8 mouse cellular contexts compared by ENCODE assay signal in the genomic region with DNA sequence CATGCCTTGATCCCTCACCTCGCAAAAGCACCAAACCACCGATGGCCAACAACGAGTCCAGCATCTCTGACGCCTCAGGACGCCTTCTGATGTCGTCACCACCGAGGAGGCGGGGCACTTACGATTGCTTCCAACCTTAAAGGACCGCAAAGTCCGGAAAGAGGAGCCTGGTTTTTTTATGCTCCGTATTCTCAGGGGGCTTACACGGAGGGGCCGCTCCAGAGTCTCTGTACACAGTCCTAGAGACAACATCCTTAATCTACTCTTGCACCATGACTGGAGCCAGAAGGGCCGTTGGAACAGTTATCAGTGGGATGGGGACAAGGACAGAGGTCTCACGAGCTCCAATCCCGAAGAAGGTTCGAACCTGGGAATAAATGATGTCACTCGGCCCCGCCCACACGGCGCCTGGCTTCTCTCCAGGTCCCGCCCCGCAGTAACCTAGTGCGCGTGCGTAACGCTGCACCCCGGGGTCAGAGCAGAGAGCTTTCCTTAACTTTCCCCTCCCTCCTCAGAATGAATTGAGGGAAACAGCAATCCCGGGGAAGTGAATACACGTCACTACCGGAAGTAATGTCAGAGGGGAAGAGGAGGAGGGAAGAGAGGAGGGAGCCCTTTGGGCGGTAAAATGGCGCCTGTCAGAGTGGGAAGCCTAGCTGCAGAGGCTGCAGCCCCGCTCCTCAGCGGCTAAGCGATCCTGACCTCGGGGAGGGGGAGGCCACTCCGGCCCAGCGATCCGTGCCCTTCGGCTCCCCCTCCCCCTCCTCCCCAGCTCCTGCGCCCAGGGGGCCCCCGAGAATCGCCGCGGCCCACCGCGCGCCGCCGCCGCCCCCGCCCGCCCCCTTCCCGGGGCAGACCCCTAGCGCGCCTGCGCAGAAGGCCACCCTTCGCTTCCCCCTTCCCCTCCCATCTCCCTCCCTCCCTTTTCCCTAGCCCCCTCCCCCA. TPM values are rescaled to one million over a fixed set of nuclear protein-coding genes. Genes with fewer than 3 reads are reported as not detected.
DNase-seq lines count a peak whose midpoint lies in the region; ATAC-seq lines count a peak whose summit lies in the region.

No protein-coding gene starts in this region.

- peak; percentile 94 for ATAC-seq in hindbrain, embryonic 16.5 days

- WGBS in hindbrain, embryonic 16.5 days: under 1% methylated on average over 44 of the region's 60 CpGs
- 1% methylated on average over 37 of the region's 60 CpGs for WGBS in macrophage (ENCODE audit: missing documents)

- peak; percentile 100 for DNase-seq in WW6 (ENCODE audit: low read depth, low spot score)
- DNase-seq in cerebellum, postnatal 4 days (ENCODE audit: low spot score in 2 of 2): peak; percentile 97 to 99
- peak; percentile 98 for DNase-seq in gastrocnemius, adult 18-20 months (ENCODE audit: low spot score)
- DNase-seq in left cerebral cortex, adult 18-20 months (ENCODE audit: low spot score in 2 of 2): peak; percentile 96 to 98
- peak; percentile 98 for DNase-seq in right cerebral cortex, adult 18-20 months
- peak; percentile 90 for DNase-seq in urinary bladder, postnatal 10 days (ENCODE audit: low spot score)

- H3K79me2 ChIP-seq in macrophage (ENCODE audit: inconsistent target): peaks cover 64% of the 10 kb centered on the region

- H3K4me1 ChIP-seq in hindbrain, embryonic 16.5 days (ENCODE audit: control insufficient read depth, insufficient read depth, low read depth, low read length): peaks cover 30% of the 10 kb centered on the region

- peak overlapping the region; percentile 99 for H3K27ac ChIP-seq in hindbrain, embryonic 16.5 days (ENCODE audit: low read depth, low read length)
- peak overlapping the region; percentile 70 for H3K27ac ChIP-seq in macrophage

- peaks cover 16% of the 10 kb centered on the region for H3K36me3 ChIP-seq in hindbrain, embryonic 16.5 days (ENCODE audit: control insufficient read depth, insufficient read depth, low read length)
- H3K36me3 ChIP-seq in macrophage (ENCODE audit: inconsistent target): peaks cover 31% of the 10 kb centered on the region

- peak overlapping the region; percentile 90 for H3K4me3 ChIP-seq in hindbrain, embryonic 16.5 days (ENCODE audit: low read length)
- H3K4me3 ChIP-seq in macrophage (ENCODE audit: inconsistent target): peak overlapping the region; percentile 97

- no peaks in the 10 kb centered on the region for H3K9me3 ChIP-seq in hindbrain, embryonic 16.5 days (ENCODE audit: control insufficient read depth, low read length)

- peak overlapping the region; percentile 91 for H3K4me2 ChIP-seq in hindbrain, embryonic 16.5 days (ENCODE audit: low read length)

- H3K27me3 ChIP-seq in hindbrain, embryonic 16.5 days (replicated peaks; ENCODE audit: control insufficient read depth, insufficient read depth, low read length): no peaks in the 10 kb centered on the region

- H3K9ac ChIP-seq in hindbrain, embryonic 16.5 days (ENCODE audit: low read depth, low read length): peak overlapping the region; percentile 96

RNA-seq across cellular contexts. Expression of gene Ctdnep1, which starts 0.5 kb away (rescaled TPM):
- total RNA-seq in gastrocnemius, adult 18-20 months (2021): 100 to 1,000 TPM; 222 to 237 TPM
- polyA plus RNA-seq in hindbrain, embryonic 16.5 days (2015; fragmentation: Nextera tagmentation; extraction: Ambion mirVana): 26.9 and 27.4 TPM in 2 replicates
- total RNA-seq in left cerebral cortex, adult 18-20 months (2021): 100 to 1,000 TPM; 111 to 121 TPM
- 10 to 100 TPM; 44.9 to 99.7 (median 80.2) TPM for total RNA-seq in macrophage (2018; cell fraction: chromatin; rRNA removed)
- 100 to 1,000 TPM; 127 to 196 (median 168) TPM for total RNA-seq in macrophage (2018; cell fraction: cytosol; rRNA removed)
- 100 to 1,000 TPM in 24 of 26 experiments, 10 to 100 TPM in 2; 92.4 to 166 (median 127) TPM for total RNA-seq in macrophage (2018; cell fraction: nucleus; rRNA removed)
- polyA plus RNA-seq in macrophage (2018): 102 to 235 TPM (median 115 TPM) in 3 replicates

RNA-seq across cellular contexts. Expression of gene Elp5, which starts 1.8 kb away (rescaled TPM):
- total RNA-seq in gastrocnemius, adult 18-20 months (2021): 10 to 100 TPM; 35.1 to 35.3 TPM
- 168 and 188 TPM in 2 replicates for polyA plus RNA-seq in hindbrain, embryonic 16.5 days (2015; fragmentation: Nextera tagmentation; extraction: Ambion mirVana)
- 10 to 100 TPM; 78.8 to 87.3 TPM for total RNA-seq in left cerebral cortex, adult 18-20 months (2021)
- total RNA-seq in macrophage (2018; cell fraction: chromatin; rRNA removed): 100 to 1,000 TPM in 14 of 26 experiments, 10 to 100 TPM in 12; 24.4 to 197 (median 111) TPM
- total RNA-seq in macrophage (2018; cell fraction: cytosol; rRNA removed): 100 to 1,000 TPM in 5 of 26 experiments, 10 to 100 TPM in 21; 56.7 to 127 (median 72.5) TPM
- total RNA-seq in macrophage (2018; cell fraction: nucleus; rRNA removed): 100 to 1,000 TPM in 13 of 26 experiments, 10 to 100 TPM in 13; 30.7 to 210 (median 96.6) TPM
- 29.9 to 51.5 TPM (median 43.1 TPM) in 3 replicates for polyA plus RNA-seq in macrophage (2018)

RNA-seq across cellular contexts. Expression of gene Gabarap, which starts 10.5 kb away (rescaled TPM):
- 100 to 1,000 TPM; 211 to 222 TPM for total RNA-seq in gastrocnemius, adult 18-20 months (2021)
- 576 and 581 TPM in 2 replicates for polyA plus RNA-seq in hindbrain, embryonic 16.5 days (2015; fragmentation: Nextera tagmentation; extraction: Ambion mirVana)
- 100 to 1,000 TPM; 231 to 236 TPM for total RNA-seq in left cerebral cortex, adult 18-20 months (2021)
- total RNA-seq in macrophage (2018; cell fraction: chromatin; rRNA removed): 100 to 1,000 TPM in 7 of 26 experiments, 10 to 100 TPM in 19; 56.3 to 126 (median 88.5) TPM
- total RNA-seq in macrophage (2018; cell fraction: cytosol; rRNA removed): 1,000 to 10,000 TPM in 6 of 26 experiments, 100 to 1,000 TPM in 20; 786 to 1,340 (median 936) TPM
- 100 to 1,000 TPM; 151 to 434 (median 234) TPM for total RNA-seq in macrophage (2018; cell fraction: nucleus; rRNA removed)
- polyA plus RNA-seq in macrophage (2018): 791 to 1,264 TPM (median 1,032 TPM) in 3 replicates

RNA-seq across cellular contexts. Expression of gene Phf23, which starts 15.1 kb away (rescaled TPM):
- total RNA-seq in gastrocnemius, adult 18-20 months (2021): 10 to 100 TPM; 18.0 to 19.2 TPM
- polyA plus RNA-seq in hindbrain, embryonic 16.5 days (2015; fragmentation: Nextera tagmentation; extraction: Ambion mirVana): 54.2 and 55.4 TPM in 2 replicates
- 10 to 100 TPM; 52.6 to 53.8 TPM for total RNA-seq in left cerebral cortex, adult 18-20 months (2021)
- total RNA-seq in macrophage (2018; cell fraction: chromatin; rRNA removed): 100 to 1,000 TPM in 8 of 26 experiments, 10 to 100 TPM in 18; 23.7 to 164 (median 80.6) TPM
- total RNA-seq in macrophage (2018; cell fraction: cytosol; rRNA removed): 10 to 100 TPM; 27.6 to 98.4 (median 78.8) TPM
- total RNA-seq in macrophage (2018; cell fraction: nucleus; rRNA removed): 100 to 1,000 TPM in 7 of 26 experiments, 10 to 100 TPM in 19; 30.0 to 122 (median 64.8) TPM
- polyA plus RNA-seq in macrophage (2018): 62.4 to 122 TPM (median 77.3 TPM) in 3 replicates

RNA-seq across cellular contexts. Expression of gene Cldn7, which starts 15.9 kb away (rescaled TPM):
- not detected for total RNA-seq in gastrocnemius, adult 18-20 months (2021)
- polyA plus RNA-seq in hindbrain, embryonic 16.5 days (2015; fragmentation: Nextera tagmentation; extraction: Ambion mirVana): 0.17 and 0.33 TPM in 2 replicates
- not detected for total RNA-seq in left cerebral cortex, adult 18-20 months (2021)
- not detected for total RNA-seq in macrophage (2018; cell fraction: chromatin; rRNA removed)
- not detected for total RNA-seq in macrophage (2018; cell fraction: cytosol; rRNA removed)
- total RNA-seq in macrophage (2018; cell fraction: nucleus; rRNA removed): not detected
- not detected in 3 replicates for polyA plus RNA-seq in macrophage (2018)

Comparison
In these comparisons a context has a peak if more than half of its experiments do, and no peak if none do; other contexts are left out.
1. Peak in every context shown above with its lines: DNase-seq, ATAC-seq, H3K4me3 ChIP-seq and H3K27ac ChIP-seq.